Mouse (Mus musculus) lung, postnatal 0 days (tissue): ENCODE measurements around the gene Map7.

ENCODE experiments used
- CTCF ChIP-seq: IDR thresholded peaks from 2 replicates; pipeline ENCODE4 v1.5.1; 2016; ENCODE audit warnings: antibody characterized with exemption, mild to moderate bottlenecking
- EP300 ChIP-seq: IDR thresholded peaks from 2 replicates; pipeline ENCODE4 v1.6.1; 2016; ENCODE audit warnings: antibody characterized with exemption, mild to moderate bottlenecking, control low read depth

DNA sequence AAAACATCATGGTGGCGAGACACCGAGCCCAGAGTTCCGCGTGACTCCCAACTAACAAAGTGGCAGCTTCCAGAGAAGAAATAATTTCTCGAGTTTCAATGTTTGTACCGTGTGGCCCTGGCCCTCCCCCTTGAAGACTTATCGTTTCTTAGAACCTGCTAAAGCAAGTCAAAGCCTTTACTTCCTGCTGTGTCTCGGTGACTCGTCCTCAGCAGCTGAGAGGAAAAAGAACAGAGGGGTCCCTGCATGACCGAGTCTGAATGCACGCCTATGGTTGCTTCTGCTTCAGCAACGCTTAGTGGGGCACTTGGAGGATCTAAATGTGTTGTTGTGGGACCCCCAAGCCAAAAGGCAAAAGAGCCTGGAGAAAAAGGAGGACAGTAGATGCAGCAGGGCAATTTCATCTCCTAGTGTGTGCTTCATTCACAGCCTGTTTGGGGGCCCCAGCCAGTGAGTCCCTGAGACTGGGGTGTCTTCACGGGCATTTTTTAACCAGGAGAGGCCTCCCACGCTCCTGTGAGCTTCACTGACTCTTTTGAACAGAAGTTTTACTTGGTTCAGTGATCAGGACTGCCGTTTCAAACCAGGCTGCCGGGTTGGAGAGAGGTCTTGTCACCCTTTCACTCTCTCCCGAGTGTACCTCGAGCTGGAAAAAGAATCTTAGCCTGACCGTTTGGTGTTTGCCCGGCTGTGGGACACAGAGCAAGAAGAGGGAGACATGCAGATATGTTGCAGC is 56.6 kb downstream of the Map7 start:
- TF ChIP-seq CTCF (no peak), EP300 (no peak)
